Mouse (Mus musculus) small intestine, adult 2 months (tissue): ENCODE data around the gene Mmadhc.

Experiments used
- CTCF ChIP-seq: fragments of 200-500 bp; IDR thresholded peaks from 2 replicates; pipeline ENCODE4 v1.5.1; 2012; ENCODE audit warnings: low read depth, mild to moderate bottlenecking, control low read depth, inconsistent platforms, low read length, moderate library complexity, mixed read lengths; ENCODE audit not compliant: insufficient replicate concordance, insufficient read length; ENCODE audit errors: extremely low read depth
- POLR2A ChIP-seq: fragments of 200-500 bp; IDR thresholded peaks from 2 replicates; pipeline ENCODE4 v1.6.1; 2012; ENCODE audit warnings: low read depth, mild to moderate bottlenecking, control low read depth, inconsistent platforms, low read length, moderate library complexity

DNA sequence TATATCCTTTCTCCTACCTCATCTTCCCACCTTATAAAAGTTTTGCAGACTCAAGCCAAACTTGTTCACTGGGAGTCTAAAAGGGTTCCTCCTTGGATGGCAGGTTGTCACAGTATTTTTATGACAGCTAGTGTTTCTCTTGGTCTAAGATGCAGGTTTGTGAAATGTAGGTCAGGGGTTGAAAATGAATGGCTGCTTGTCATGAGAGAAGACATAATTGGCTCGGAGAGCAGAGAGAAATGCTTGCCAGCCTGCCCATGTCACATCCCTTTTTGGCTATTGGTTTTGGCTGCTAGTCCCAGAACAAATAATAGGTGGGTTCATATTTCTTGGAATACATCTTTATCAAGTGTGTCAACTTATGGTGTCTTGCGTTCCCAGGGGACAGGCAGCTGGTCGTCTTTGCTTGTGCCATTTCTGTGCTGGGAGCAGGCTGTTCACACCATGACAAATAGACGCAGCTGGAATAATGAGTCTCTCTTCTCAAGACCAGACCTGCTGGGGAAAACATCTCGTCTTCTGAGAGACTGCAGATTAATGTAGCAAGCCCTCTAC is 35.2 kb upstream of the Mmadhc start:
- TF ChIP-seq POLR2A = no peak
- no peak for TF ChIP-seq CTCF
